Mouse (Mus musculus) kidney, adult 2 months (tissue): ENCODE data around the gene Pgap3.
A peak's percentile ranks its signal among the peaks of the same experiment; 100 is the strongest.

Experiments
- CTCF ChIP-seq: fragments of 200-500 bp; conservative IDR thresholded peaks from 2 replicates; pipeline ENCODE4 v1.5.1; 2011; ENCODE audit warnings: low read depth, mild to moderate bottlenecking, control low read depth, low read length, moderate library complexity, mixed read lengths; ENCODE audit not compliant: insufficient read depth, insufficient read length
- POLR2A ChIP-seq: fragments of 200-500 bp; IDR thresholded peaks from one replicate; pipeline ENCODE4 v1.6.1; 2011; ENCODE audit warnings: low read depth, low read length, control low read depth

DNA sequence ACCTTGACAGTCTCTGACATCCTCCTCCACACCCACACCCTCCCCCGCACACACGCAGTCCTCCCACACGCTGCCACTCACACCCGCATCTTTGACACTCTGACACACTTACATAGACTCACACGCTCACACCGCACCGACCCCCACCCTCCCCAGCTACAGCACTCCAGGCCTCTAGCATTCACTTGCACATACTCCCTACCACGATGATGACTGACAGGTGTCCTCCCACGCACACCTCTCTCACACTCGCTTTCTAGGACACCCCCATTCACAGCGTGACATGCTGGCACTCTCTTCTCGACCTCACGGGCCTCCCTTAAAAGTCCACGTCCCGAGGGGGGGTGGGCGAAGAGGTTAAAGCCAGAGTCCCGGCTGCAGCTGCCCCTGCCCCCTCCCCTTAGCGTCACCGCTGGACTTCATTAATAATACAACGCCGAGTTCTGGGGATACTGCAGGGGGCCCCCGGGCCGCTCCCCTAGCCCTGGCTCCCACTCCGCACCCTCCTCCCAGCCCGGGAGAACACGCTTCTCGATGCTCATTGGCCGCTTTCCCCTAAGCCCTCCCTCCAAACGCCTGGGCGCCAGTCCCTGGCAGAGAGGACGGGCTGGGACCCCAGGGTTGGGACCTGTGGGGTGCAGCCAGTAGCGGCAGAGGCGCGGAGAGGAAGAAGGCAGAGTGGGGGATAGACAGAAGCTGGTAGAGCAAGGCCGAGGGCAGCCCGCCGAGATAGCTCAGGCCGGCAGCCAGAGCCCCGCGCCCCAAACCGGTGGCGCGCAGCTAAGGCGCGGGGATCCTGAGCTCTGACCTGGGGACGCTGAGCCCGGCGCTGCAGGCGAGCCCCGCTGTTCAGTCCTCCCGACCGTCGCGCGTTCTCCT, 52.0 kb downstream of the Pgap3 start, which contains the start of gene Ppp1r1b:
- TF ChIP-seq POLR2A = peak; percentile 36
- TF ChIP-seq CTCF = no peak
